Mouse (Mus musculus) stomach, embryonic 15.5 days (tissue): ENCODE data around the gene Mgat5b. TPM values are rescaled to one million over a fixed set of nuclear protein-coding genes. Genes with fewer than 3 reads are reported as not detected.

Experiments used
- ATAC-seq: fragments of 200-750 bp; cut with Nextera tagmentation; 2 replicates; pipeline ENCODE4 v1.8.0; 2017; ENCODE audit warnings: low read depth, moderate number of reproducible peaks, moderate TSS enrichment; ENCODE audit not compliant: insufficient read depth, low FRiP score
- H3K27ac ChIP-seq: fragments of 300-500 bp; sonication (generic); 2 replicates; pipeline ENCODE4 v1.5.1; 2015; ENCODE audit warnings: mild to moderate bottlenecking, inconsistent platforms
- H3K27me3 ChIP-seq: fragments of 300-500 bp; sonication (generic); replicated peaks from 2 replicates; pipeline ENCODE4 v1.6.1; 2015; ENCODE audit warnings: inconsistent platforms
- H3K36me3 ChIP-seq: fragments of 300-500 bp; sonication (generic); 2 replicates; pipeline ENCODE4 v1.6.1; 2015; ENCODE audit warnings: inconsistent platforms
- H3K4me1 ChIP-seq: fragments of 300-500 bp; sonication (generic); 2 replicates; pipeline ENCODE4 v1.6.1; 2015; ENCODE audit warnings: inconsistent platforms
- H3K4me2 ChIP-seq: fragments of 300-500 bp; sonication (generic); 2 replicates; pipeline ENCODE4 v1.6.1; 2015; ENCODE audit warnings: mild to moderate bottlenecking, inconsistent platforms
- H3K4me3 ChIP-seq: fragments of 300-500 bp; sonication (generic); replicated peaks from 2 replicates; pipeline ENCODE4 v1.5.1; 2015; ENCODE audit warnings: inconsistent platforms
- H3K9ac ChIP-seq: fragments of 300-500 bp; sonication (generic); 2 replicates; pipeline ENCODE4 v1.6.1; 2015; ENCODE audit warnings: inconsistent platforms
- H3K9me3 ChIP-seq: fragments of 300-500 bp; sonication (generic); 2 replicates; pipeline ENCODE4 v1.6.1; 2016; ENCODE audit warnings: inconsistent platforms
- WGBS: fragments of 180-500 bp; shearing (Covaris S2); methylation state at CpG from one replicate; pipeline ENCODE4 v1.1.7; 2015; 5-methylcytosine and 5-hydroxymethylcytosine counted together
- polyA plus RNA-seq: library from polyadenylated mRNA; unstranded; fragments of >200 nt; fragmentation: Nextera tagmentation; extraction: Ambion mirVana; gene quantifications from 2 replicates; pipeline ENCODE4 v1.2.1, GENCODE M21; 2015

Gene Mgat5b
- polyA plus RNA-seq, result 1.2 TPM in 2 replicates

- Histone ChIP-seq H3K27ac (no peak within 1 kb of the TSS), H3K4me3 (peak within 1 kb of the TSS; percentile 54), H3K36me3 (no peaks in the 10 kb centered on the region), H3K4me2 (peak within 1 kb of the TSS; percentile 94), H3K9me3 (no peaks in the 10 kb centered on the region), H3K9ac (peak within 1 kb of the TSS; percentile 49; the same call in 1 of the 2 replicates), H3K27me3 (peaks cover 57% of the 10 kb centered on the region), H3K4me1 (peaks cover 10% of the 10 kb centered on the region)
- WGBS, result under 1% methylated on average over 66 of the region's 90 CpGs
- ATAC-seq, result peak; percentile 64
Measured at GRCm38 (mm10) chr11:116918323-116919185, at the start of gene Mgat5b. Gene Mgat5b (plus strand): TSS chr11:116918863.

- Histone ChIP-seq H3K36me3 (peaks cover 44% of the 10 kb centered on the region), H3K9me3 (no peaks in the 10 kb centered on the region), H3K9ac (no peak overlapping the region), H3K4me3 (no peak overlapping the region), H3K4me2 (no peak overlapping the region), H3K27ac (peak overlapping the region; percentile 67; the same call in 1 of the 2 replicates), H3K27me3 (no peaks in the 10 kb centered on the region), H3K4me1 (no peaks in the 10 kb centered on the region)
- WGBS, result 84% methylated on average over 8 of the region's 8 CpGs
- peak; percentile 51; the same call in 1 of the 2 replicates for ATAC-seq
Measured at GRCm38 (mm10) chr11:116869223-116869622, 49.4 kb upstream of the Mgat5b start.

DNA sequence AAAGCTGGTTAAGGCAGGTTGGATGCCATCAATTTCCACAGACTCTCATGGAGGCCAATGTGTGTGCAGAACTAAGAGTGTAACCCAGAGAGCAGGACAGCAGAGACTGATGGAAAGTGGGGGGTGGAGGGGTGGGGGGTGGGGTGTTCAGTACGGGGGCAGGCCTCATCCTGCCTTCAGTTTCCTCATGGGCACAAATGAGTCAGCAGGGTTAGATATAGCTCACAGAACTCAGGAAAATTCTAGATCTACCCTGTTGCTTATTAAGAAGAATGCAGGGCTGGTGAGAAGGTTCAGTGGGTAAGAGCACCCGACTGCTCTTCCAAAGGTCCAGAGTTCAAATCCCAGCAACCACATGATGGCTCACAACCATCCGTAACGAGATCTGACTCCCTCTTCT lies 49.0 kb upstream of the Mgat5b start:
- H3K4me1 ChIP-seq, result no peaks in the 10 kb centered on the region
- H3K9me3 ChIP-seq, result no peaks in the 10 kb centered on the region
- H3K36me3 ChIP-seq, result peaks cover 48% of the 10 kb centered on the region

GRCm38 (mm10) chr11:116871538-116871937 lies 47.1 kb upstream of the Mgat5b start:
- Histone ChIP-seq H3K4me3 (no peak overlapping the region), H3K27ac (no peak overlapping the region), H3K27me3 (no peaks in the 10 kb centered on the region), H3K36me3 (peaks cover 40% of the 10 kb centered on the region), H3K9me3 (no peaks in the 10 kb centered on the region), H3K4me1 (no peaks in the 10 kb centered on the region), H3K9ac (no peak overlapping the region), H3K4me2 (no peak overlapping the region)
- 87% methylated on average over 9 of the region's 9 CpGs for WGBS
- no peak for ATAC-seq

More for the DNA sequence above, 49.0 kb upstream of the Mgat5b start:
- WGBS, result 79% methylated on average over 4 of the region's 4 CpGs
- no peak for ATAC-seq
- Histone ChIP-seq H3K27me3 (no peaks in the 10 kb centered on the region), H3K4me3 (no peak overlapping the region), H3K9ac (no peak overlapping the region), H3K4me2 (no peak overlapping the region), H3K27ac (peak overlapping the region; percentile 67; the same call in 1 of the 2 replicates)

DNA sequence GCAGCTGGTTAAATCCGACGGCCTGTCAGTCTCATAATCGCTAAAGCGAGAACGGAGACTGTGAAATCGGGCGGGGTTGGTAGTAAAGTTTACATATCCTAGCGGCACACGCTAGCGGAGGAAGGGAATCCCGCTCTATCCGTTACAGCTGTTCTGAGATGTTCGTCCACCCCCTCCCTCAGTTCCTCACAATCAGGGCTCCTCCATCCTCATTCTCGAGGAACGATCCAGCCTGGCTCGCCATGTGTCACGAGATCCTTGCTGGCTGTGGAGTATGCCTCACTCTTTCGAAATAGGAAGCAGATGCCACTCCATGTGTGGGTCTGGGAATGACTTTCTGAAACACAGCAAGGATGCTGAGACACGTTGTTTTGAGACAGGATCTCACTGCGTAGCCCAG lies 44.7 kb upstream of the Mgat5b start:
- Histone ChIP-seq H3K36me3 (peaks cover 32% of the 10 kb centered on the region), H3K9ac (no peak overlapping the region), H3K4me3 (no peak overlapping the region), H3K27ac (no peak overlapping the region), H3K4me2 (no peak overlapping the region), H3K9me3 (no peaks in the 10 kb centered on the region), H3K4me1 (no peaks in the 10 kb centered on the region), H3K27me3 (no peaks in the 10 kb centered on the region)
- no peak for ATAC-seq
- WGBS, result 88% methylated on average over 20 of the region's 20 CpGs

- no peaks in the 10 kb centered on the region for H3K27me3 ChIP-seq
- 82% methylated on average over 8 of the region's 8 CpGs for WGBS
- no peak overlapping the region for H3K4me3 ChIP-seq
- H3K9me3 ChIP-seq, result no peaks in the 10 kb centered on the region
- H3K27ac ChIP-seq, result no peak overlapping the region
- no peak overlapping the region for H3K4me2 ChIP-seq
- peaks cover 13% of the 10 kb centered on the region for H3K36me3 ChIP-seq
- H3K9ac ChIP-seq, result no peak overlapping the region
- no peaks in the 10 kb centered on the region for H3K4me1 ChIP-seq
- ATAC-seq, result no peak; the same call in 1 of the 2 replicates
Measured at GRCm38 (mm10) chr11:116878454-116878853, 40.2 kb upstream of the Mgat5b start.

GRCm38 (mm10) chr11:116880839-116881238 lies 37.8 kb upstream of the Mgat5b start:
- no peak for ATAC-seq
- Histone ChIP-seq H3K4me1 (0 out of 2 replicates have a peak, but pooled peaks cover 6% of the 10 kb centered on the region), H3K27ac (no peak overlapping the region; the same call in 1 of the 2 replicates), H3K4me3 (no peak overlapping the region), H3K9ac (no peak overlapping the region), H3K36me3 (no peaks in the 10 kb centered on the region), H3K9me3 (no peaks in the 10 kb centered on the region), H3K4me2 (no peak overlapping the region), H3K27me3 (no peaks in the 10 kb centered on the region)
- 54% methylated on average over 7 of the region's 7 CpGs for WGBS

DNA sequence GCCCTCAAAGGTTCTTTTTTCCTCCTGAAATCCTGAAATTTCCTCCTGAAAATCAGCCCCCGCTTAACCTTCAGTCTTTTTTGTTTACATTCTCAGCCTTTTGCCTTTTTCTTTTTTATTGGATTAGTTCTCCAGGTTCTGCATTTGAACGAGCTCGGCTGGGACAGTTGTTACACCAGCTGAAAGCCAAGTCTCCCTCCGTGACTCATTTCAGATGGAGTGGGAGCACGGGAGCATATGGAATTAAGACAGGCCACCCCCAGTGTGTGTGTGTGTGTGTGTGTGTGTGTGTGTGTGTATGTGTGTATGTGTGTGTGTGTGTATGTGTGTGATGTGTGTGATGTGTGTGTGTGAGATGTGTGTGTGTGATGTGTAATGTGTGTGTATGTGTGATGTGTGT lies 37.2 kb upstream of the Mgat5b start:
- Histone ChIP-seq H3K27me3 (no peaks in the 10 kb centered on the region), H3K9me3 (no peaks in the 10 kb centered on the region), H3K4me3 (no peak overlapping the region), H3K36me3 (no peaks in the 10 kb centered on the region), H3K9ac (no peak overlapping the region), H3K4me1 (0 out of 2 replicates have a peak, but pooled peaks cover 8% of the 10 kb centered on the region), H3K4me2 (no peak overlapping the region), H3K27ac (no peak overlapping the region)
- 42% methylated on average over 5 of the region's 5 CpGs for WGBS
- ATAC-seq, result no peak

DNA sequence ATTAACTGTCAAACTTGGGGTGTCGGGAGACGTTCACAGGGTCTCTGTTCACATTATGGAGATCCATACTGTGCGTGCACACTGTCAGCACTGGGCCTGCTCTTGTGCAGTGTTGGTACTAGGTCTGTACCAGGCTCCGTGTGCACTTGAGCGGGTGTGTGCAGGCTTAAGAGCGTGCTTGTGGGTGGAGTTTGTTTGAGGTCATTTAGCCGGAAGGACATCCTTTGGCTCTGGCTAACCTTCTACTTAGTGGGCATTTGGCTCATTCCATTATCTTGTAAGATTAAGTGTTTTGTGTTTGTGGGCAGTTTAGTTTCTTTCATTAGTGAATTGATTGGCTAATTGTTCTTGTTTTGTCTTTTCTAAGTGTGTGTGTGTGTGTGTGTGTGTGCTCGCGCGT lies 36.2 kb upstream of the Mgat5b start:
- no peak overlapping the region for H3K4me3 ChIP-seq
- no peaks in the 10 kb centered on the region for H3K27me3 ChIP-seq
- no peak for ATAC-seq
- no peak overlapping the region for H3K27ac ChIP-seq
- no peaks in the 10 kb centered on the region for H3K36me3 ChIP-seq
- 0 out of 2 replicates have a peak, but pooled peaks cover 8% of the 10 kb centered on the region for H3K4me1 ChIP-seq
- H3K9me3 ChIP-seq, result no peaks in the 10 kb centered on the region
- no peak overlapping the region for H3K9ac ChIP-seq
- no peak overlapping the region for H3K4me2 ChIP-seq
- WGBS, result 70% methylated on average over 10 of the region's 10 CpGs

DNA sequence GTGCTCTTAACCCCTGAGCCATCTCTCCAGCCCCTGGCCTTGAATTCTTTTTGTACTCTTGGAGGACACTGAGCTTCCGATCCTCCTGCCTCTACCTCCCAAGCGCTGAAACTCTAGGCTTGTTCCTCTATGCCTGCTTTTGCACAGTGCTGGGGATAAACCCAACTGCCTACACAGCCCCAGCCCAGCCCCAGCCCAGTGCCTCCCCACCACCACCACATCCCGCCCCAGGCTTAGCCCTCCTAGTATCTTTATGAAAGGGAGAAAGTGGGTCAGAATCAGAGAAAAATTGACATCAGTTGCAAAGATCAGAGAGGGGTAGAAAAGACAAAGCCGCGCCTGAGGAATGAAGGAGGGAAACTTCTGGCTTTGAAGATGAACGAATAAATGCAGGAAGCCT lies 34.6 kb upstream of the Mgat5b start:
- Histone ChIP-seq H3K27me3 (no peaks in the 10 kb centered on the region), H3K4me1 (0 out of 2 replicates have a peak, but pooled peaks cover 8% of the 10 kb centered on the region), H3K27ac (no peak overlapping the region), H3K9me3 (no peaks in the 10 kb centered on the region), H3K9ac (no peak overlapping the region), H3K4me2 (no peak overlapping the region), H3K4me3 (no peak overlapping the region), H3K36me3 (no peaks in the 10 kb centered on the region)
- no peak for ATAC-seq
- WGBS, result 85% methylated on average over 6 of the region's 6 CpGs

DNA sequence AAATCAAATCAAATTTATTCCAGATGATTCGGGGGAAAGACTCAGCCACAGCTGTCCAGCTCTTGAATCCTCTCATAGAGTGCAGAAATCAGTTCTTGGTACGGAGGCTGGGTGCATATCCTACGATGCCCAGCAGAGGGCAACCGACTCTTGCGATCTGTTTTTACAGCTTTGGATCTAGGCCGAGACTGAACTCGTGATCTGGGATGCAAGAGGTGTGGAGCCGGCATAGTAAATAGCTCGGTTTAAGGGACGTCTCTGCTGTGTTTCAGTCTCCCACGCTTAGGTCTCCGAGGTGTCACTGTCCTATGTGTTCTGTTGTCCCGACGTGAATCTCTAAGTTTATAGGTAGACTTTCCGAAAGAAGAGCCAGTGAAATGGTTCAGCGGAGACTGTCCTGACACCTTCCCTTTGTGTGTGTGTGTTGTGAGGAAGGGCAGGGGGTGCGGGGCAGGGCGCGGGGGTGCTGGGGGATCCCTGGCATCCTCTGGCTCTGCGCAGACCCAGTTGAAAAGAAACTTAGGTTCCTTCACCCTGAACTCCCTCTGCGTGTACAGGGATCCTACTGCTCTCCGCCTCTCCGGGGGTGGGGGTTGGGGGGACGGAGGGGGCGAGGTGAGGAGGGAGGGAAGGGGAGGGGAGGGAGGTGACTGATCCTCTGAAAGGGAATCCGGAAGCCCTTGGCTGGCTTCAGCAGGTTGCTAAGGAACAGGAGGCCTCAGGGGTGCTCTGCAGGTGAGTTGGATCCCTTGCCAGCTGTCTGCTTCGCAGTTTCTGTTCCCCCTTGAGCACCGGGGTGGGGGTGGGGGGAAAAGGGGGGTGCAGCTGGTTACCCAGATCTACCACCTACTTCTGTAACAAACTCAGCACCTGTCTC lies 33.1 kb upstream of the Mgat5b start:
- Histone ChIP-seq H3K4me2 (peak overlapping the region; percentile 57), H3K27ac (no peak overlapping the region), H3K4me3 (peak overlapping the region; percentile 33), H3K9ac (no peak overlapping the region), H3K27me3 (no peaks in the 10 kb centered on the region), H3K4me1 (0 out of 2 replicates have a peak, but pooled peaks cover 8% of the 10 kb centered on the region), H3K36me3 (no peaks in the 10 kb centered on the region), H3K9me3 (no peaks in the 10 kb centered on the region)
- WGBS, result 4% methylated on average over 27 of the region's 28 CpGs
- ATAC-seq, result peak; percentile 29
